ENCODE assay signal across 31 mouse cellular contexts in the genomic region with DNA sequence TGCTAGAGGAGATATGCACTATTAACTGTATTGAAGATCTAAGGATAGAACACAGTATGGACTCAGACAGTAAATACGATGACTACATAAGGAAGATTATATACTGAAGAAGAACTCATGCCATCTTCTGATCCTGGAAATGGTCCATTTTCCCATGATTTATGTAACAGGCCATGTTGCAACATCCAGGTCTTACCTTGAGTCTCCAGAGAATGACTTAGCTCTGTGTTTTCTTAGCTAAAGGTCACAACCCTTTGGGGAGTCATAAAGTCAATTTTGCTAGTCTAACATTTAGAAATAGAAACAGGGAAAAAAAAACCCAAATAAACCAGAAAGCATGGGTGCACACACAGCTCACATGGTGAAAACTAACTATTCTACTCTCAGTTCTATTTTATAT. TPM values are rescaled to one million over a fixed set of nuclear protein-coding genes. Genes with fewer than 3 reads are reported as not detected.
DNase-seq lines count a peak whose midpoint lies in the region; ATAC-seq lines count a peak whose summit lies in the region.
"Had no signal": no experiment of that assay in that cellular context is flagged by ENCODE, and none has a peak within 500 bp of the region (broad histone marks: within the 10 kb centered on the region; RNA-seq: fewer than 3 reads in every experiment).

No protein-coding gene starts in this region.

- no peak overlapping the region for H3K27ac ChIP-seq in midbrain, embryonic 11.5 days (ENCODE audit: low read depth, low read length)
- H3K27ac ChIP-seq in midbrain, embryonic 14.5 days (replicated peaks; ENCODE audit: low read depth, low read length), result no peak overlapping the region
- H3K27ac ChIP-seq: embryonic facial prominence, embryonic 10.5 days; embryonic facial prominence, embryonic 13.5 days; forebrain, embryonic 10.5 days; forebrain, embryonic 13.5 days; heart, embryonic 15.5 days; hindbrain, embryonic 10.5 days; hindbrain, embryonic 13.5 days; intestine, embryonic 15.5 days had no signal

- no peaks in the 10 kb centered on the region for H3K36me3 ChIP-seq in midbrain, embryonic 11.5 days (ENCODE audit: control insufficient read depth, insufficient read depth, low read length)
- no peaks in the 10 kb centered on the region for H3K36me3 ChIP-seq in midbrain, embryonic 14.5 days (ENCODE audit: control insufficient read depth, insufficient read depth, low read length)
- H3K36me3 ChIP-seq: embryonic facial prominence, embryonic 10.5 days; embryonic facial prominence, embryonic 13.5 days; heart, embryonic 12.5 days; heart, embryonic 15.5 days; hindbrain, embryonic 10.5 days; hindbrain, embryonic 13.5 days; intestine, embryonic 15.5 days had no signal

- H3K9me3 ChIP-seq in midbrain, embryonic 11.5 days (ENCODE audit: control insufficient read depth, low read length), result no peaks in the 10 kb centered on the region
- H3K9me3 ChIP-seq in midbrain, embryonic 14.5 days (ENCODE audit: control insufficient read depth, low read length), result no peaks in the 10 kb centered on the region
- H3K9me3 ChIP-seq: embryonic facial prominence, embryonic 10.5 days; forebrain, embryonic 10.5 days; forebrain, embryonic 13.5 days; heart, embryonic 15.5 days; hindbrain, embryonic 10.5 days; hindbrain, embryonic 13.5 days; intestine, embryonic 15.5 days had no signal

- no peak for ATAC-seq in midbrain, embryonic 11.5 days (ENCODE audit: low FRiP score)
- no peak for ATAC-seq in midbrain, embryonic 14.5 days (ENCODE audit: low FRiP score, low TSS enrichment)
- ATAC-seq: activated CD4-positive, CD25-positive, alpha-beta regulatory T cell, adult 4 months; forebrain, embryonic 13.5 days; forebrain, embryonic 16.5 days; hindbrain, embryonic 16.5 days; intestine, embryonic 15.5 days had no signal

- no peak overlapping the region for H3K9ac ChIP-seq in midbrain, embryonic 11.5 days (ENCODE audit: low read length)
- no peak overlapping the region for H3K9ac ChIP-seq in midbrain, embryonic 14.5 days (replicated peaks; ENCODE audit: low read length)
- H3K9ac ChIP-seq: embryonic facial prominence, embryonic 13.5 days; forebrain, embryonic 13.5 days; heart, embryonic 12.5 days; heart, embryonic 15.5 days; hindbrain, embryonic 13.5 days; intestine, embryonic 15.5 days had no signal

- no peaks in the 10 kb centered on the region for H3K27me3 ChIP-seq in midbrain, embryonic 11.5 days (ENCODE audit: control insufficient read depth, insufficient read depth, low read length)
- no peaks in the 10 kb centered on the region for H3K27me3 ChIP-seq in midbrain, embryonic 14.5 days (ENCODE audit: control insufficient read depth, insufficient read depth, low read length)
- H3K27me3 ChIP-seq: embryonic facial prominence, embryonic 13.5 days; forebrain, embryonic 13.5 days; heart, embryonic 12.5 days; heart, embryonic 15.5 days; hindbrain, embryonic 13.5 days; intestine, embryonic 15.5 days had no signal

- 93% methylated on average over 1 of the region's 1 CpGs for WGBS in midbrain, embryonic 11.5 days
- WGBS in midbrain, embryonic 14.5 days, result 94% methylated on average over 1 of the region's 1 CpGs

- DNase-seq in adrenal gland, adult 8-10 months, result peak; percentile 35
- no peak for DNase-seq in adrenal gland, postnatal 25 days
- peak; percentile 69 for DNase-seq in midbrain, embryonic 11.5 days (ENCODE audit: low spot score, missing footprints)
- DNase-seq in midbrain, embryonic 14.5 days, result no peak
- peak; percentile 27 for DNase-seq in adrenal gland, postnatal 14 days
- peak; percentile 40 for DNase-seq in gonadal fat pad, adult 2 months (ENCODE audit: low read depth)
- DNase-seq in B cell, adult 2 months, result no peak
- DNase-seq in cerebellum, postnatal 25 days, result no peak
- DNase-seq: cerebellum, adult 18-20 months; cerebellum, adult 9-10 months; cerebellum, postnatal 36 days; embryo, embryonic 11 days; gastrocnemius, adult 2 months; gastrocnemius, postnatal 14 days; heart, adult 18-20 months; heart, postnatal 10 days; heart, postnatal 36 days; kidney, adult 11 months had no signal

- H3K4me2 ChIP-seq in midbrain, embryonic 11.5 days, result no peak overlapping the region
- no peak overlapping the region for H3K4me2 ChIP-seq in midbrain, embryonic 14.5 days (ENCODE audit: low read length)
- H3K4me2 ChIP-seq: embryonic facial prominence, embryonic 13.5 days; forebrain, embryonic 13.5 days; heart, embryonic 12.5 days; heart, embryonic 15.5 days; hindbrain, embryonic 13.5 days; intestine, embryonic 15.5 days had no signal

- no peaks in the 10 kb centered on the region for H3K4me1 ChIP-seq in midbrain, embryonic 11.5 days (ENCODE audit: control insufficient read depth, insufficient read depth, low read length)
- no peaks in the 10 kb centered on the region for H3K4me1 ChIP-seq in midbrain, embryonic 14.5 days (ENCODE audit: control insufficient read depth, insufficient read depth, low read length)
- H3K4me1 ChIP-seq: embryonic facial prominence, embryonic 10.5 days; embryonic facial prominence, embryonic 13.5 days; forebrain, embryonic 10.5 days; forebrain, embryonic 13.5 days; heart, embryonic 12.5 days; heart, embryonic 15.5 days; hindbrain, embryonic 10.5 days; hindbrain, embryonic 13.5 days; intestine, embryonic 15.5 days had no signal

- H3K4me3 ChIP-seq in midbrain, embryonic 11.5 days (ENCODE audit: low read depth, low read length), result no peak overlapping the region
- H3K4me3 ChIP-seq in midbrain, embryonic 14.5 days (replicated peaks; ENCODE audit: low read depth, low read length), result no peak overlapping the region
- H3K4me3 ChIP-seq: embryonic facial prominence, embryonic 10.5 days; embryonic facial prominence, embryonic 13.5 days; erythroblast, embryonic 14.5 days; forebrain, embryonic 10.5 days; forebrain, embryonic 13.5 days; gastrocnemius, adult 2 months; heart, embryonic 12.5 days; heart, embryonic 15.5 days; hindbrain, embryonic 10.5 days; hindbrain, embryonic 13.5 days; intestine, embryonic 15.5 days had no signal

RNA-seq across cellular contexts. Expression of gene Dcaf17, which starts 43.3 kb away (rescaled TPM):
- total RNA-seq in adrenal gland, adult 8-10 months (2022), result 10 to 100 TPM; 11.2 to 14.7 (median 13.7) TPM
- total RNA-seq in adrenal gland, postnatal 25 days (2021), result 21.6 and 21.9 TPM in 2 replicates
- 40.5 and 43.4 TPM in 2 replicates for polyA plus RNA-seq in midbrain, embryonic 11.5 days (2014; fragmentation: Nextera tagmentation; extraction: Ambion mirVana)
- 28.7 and 33.3 TPM in 2 replicates for polyA plus RNA-seq in midbrain, embryonic 14.5 days (2014; fragmentation: Nextera tagmentation; extraction: Ambion mirVana)
- total RNA-seq in adrenal gland, postnatal 14 days (2021), result 15.6 and 15.7 TPM in 2 replicates
- polyA plus RNA-seq in gonadal fat pad, adult 2 months (2012; rRNA removed), result 5.0 and 5.6 TPM in 2 replicates

RNA-seq across cellular contexts. Expression of gene Mettl8, which starts 43.6 kb away (rescaled TPM):
- total RNA-seq in adrenal gland, adult 8-10 months (2022), result 10 to 100 TPM; 15.0 to 19.3 (median 17.1) TPM
- total RNA-seq in adrenal gland, postnatal 25 days (2021), result 15.7 and 18.9 TPM in 2 replicates
- polyA plus RNA-seq in midbrain, embryonic 11.5 days (2014; fragmentation: Nextera tagmentation; extraction: Ambion mirVana), result 22.3 and 22.8 TPM in 2 replicates
- polyA plus RNA-seq in midbrain, embryonic 14.5 days (2014; fragmentation: Nextera tagmentation; extraction: Ambion mirVana), result 9.6 and 13.8 TPM in 2 replicates
- total RNA-seq in adrenal gland, postnatal 14 days (2021), result 11.6 and 13.0 TPM in 2 replicates
- polyA plus RNA-seq in gonadal fat pad, adult 2 months (2012; rRNA removed), result 5.4 and 8.3 TPM in 2 replicates

Comparison
In these comparisons a context has a peak if more than half of its experiments do, and no peak if none do; other contexts are left out.
1. DNase-seq: peak in adrenal gland, adult 8-10 months (single experiment), midbrain, embryonic 11.5 days (single experiment), adrenal gland, postnatal 14 days (single experiment) and gonadal fat pad, adult 2 months (single experiment); none in adrenal gland, postnatal 25 days (single experiment), midbrain, embryonic 14.5 days (single experiment), B cell, adult 2 months (0 of 2) and cerebellum, postnatal 25 days (0 of 2).